Mouse (Mus musculus): Measurements from ENCODE around the gene Lrfn2.

DNA sequence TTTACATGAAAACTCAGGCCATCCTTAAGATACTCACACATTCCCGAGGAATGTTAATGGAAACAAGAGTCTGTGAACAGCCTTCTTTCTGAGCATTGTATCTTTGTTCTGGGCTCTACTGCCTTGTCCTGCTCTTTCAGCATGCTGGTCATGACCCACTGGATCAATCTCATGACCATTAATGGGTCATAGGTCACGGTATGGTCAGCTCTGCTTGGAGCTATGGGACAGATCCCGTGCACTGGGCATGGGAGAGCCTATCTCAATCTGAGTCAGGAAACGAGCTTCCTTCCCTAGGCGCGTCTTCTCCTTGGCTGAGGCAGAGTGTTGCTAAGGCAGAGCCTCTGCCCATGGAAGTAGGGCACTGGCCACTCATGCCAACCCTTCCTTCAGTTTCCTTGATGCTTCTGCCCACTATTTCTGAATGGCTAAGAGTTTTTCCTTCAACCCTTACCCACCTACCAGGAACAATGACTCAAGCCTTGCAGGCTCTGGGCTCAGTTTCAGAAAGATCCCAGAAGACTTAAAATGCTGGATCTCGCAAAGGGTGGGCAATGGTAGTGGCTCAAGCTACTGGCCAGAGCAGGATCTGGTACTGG is 24.0 kb downstream of the Lrfn2 start:
- TF ChIP-seq POLR2A (IDR thresholded peaks at IDR 0.05; ENCODE audit: extremely low read depth, insufficient read depth, low read length), result no peak
- TF ChIP-seq CTCF (IDR thresholded peaks at IDR 0.05; ENCODE audit: extremely low read depth, insufficient read depth, low read length), result no peak

All from cortical plate, adult 2 months (tissue).